Comparison of ENCODE assay signal across 9 mouse cellular contexts in genomic region chr5:16869309-16869915, GRCm38 (mm10).
DNase-seq lines count a peak whose midpoint lies in the region; ATAC-seq and TF ChIP-seq lines count a peak whose summit lies in the region.
"Had no signal": no experiment of that assay in that cellular context is flagged by ENCODE, and none has a peak within 500 bp of the region (broad histone marks: within the 10 kb centered on the region; RNA-seq: fewer than 3 reads in every experiment).

No protein-coding gene starts in this region.

- H3K27me3 ChIP-seq in forebrain, embryonic 11.5 days (ENCODE audit: control insufficient read depth, insufficient read depth, low read length), result no peaks in the 10 kb centered on the region
- no peaks in the 10 kb centered on the region for H3K27me3 ChIP-seq in intestine, postnatal 0 days (replicated peaks; ENCODE audit: control insufficient read depth, insufficient read depth, low read length)
- H3K27me3 ChIP-seq: heart, embryonic 13.5 days had no signal

- no peak overlapping the region for H3K27ac ChIP-seq in forebrain, embryonic 11.5 days (ENCODE audit: low read depth, low read length)
- H3K27ac ChIP-seq in intestine, postnatal 0 days (ENCODE audit: low read depth, low read length), result no peak overlapping the region
- H3K27ac ChIP-seq: heart, embryonic 13.5 days had no signal

- H3K9me3 ChIP-seq in forebrain, embryonic 11.5 days (ENCODE audit: control insufficient read depth, low read length), result no peaks in the 10 kb centered on the region
- no peaks in the 10 kb centered on the region for H3K9me3 ChIP-seq in intestine, postnatal 0 days (ENCODE audit: control insufficient read depth)
- H3K9me3 ChIP-seq: heart, embryonic 13.5 days had no signal

- H3K36me3 ChIP-seq in forebrain, embryonic 11.5 days (ENCODE audit: control insufficient read depth, insufficient read depth, low read length), result no peaks in the 10 kb centered on the region
- no peaks in the 10 kb centered on the region for H3K36me3 ChIP-seq in intestine, postnatal 0 days (ENCODE audit: control insufficient read depth, insufficient read depth)
- H3K36me3 ChIP-seq: heart, embryonic 13.5 days had no signal

- no peak overlapping the region for H3K4me2 ChIP-seq in forebrain, embryonic 11.5 days (ENCODE audit: low read depth, low read length, severe bottlenecking)
- no peak overlapping the region for H3K4me2 ChIP-seq in intestine, postnatal 0 days (replicated peaks; ENCODE audit: low read depth)
- H3K4me2 ChIP-seq: heart, embryonic 13.5 days had no signal

- peak; percentile 77 for ATAC-seq in forebrain, embryonic 11.5 days (replicated peaks; ENCODE audit: low FRiP score)
- ATAC-seq in intestine, postnatal 0 days, result no peak
- no peak for ATAC-seq in erythroblast, adult 5-6 weeks (replicated peaks; ENCODE audit: low FRiP score, poor library complexity, severe bottlenecking)

- 66% methylated on average over 2 of the region's 2 CpGs for WGBS in forebrain, embryonic 11.5 days
- WGBS in intestine, postnatal 0 days, result 50% methylated on average over 2 of the region's 2 CpGs

- peak; percentile 4 for DNase-seq in thymus, postnatal 0 days (ENCODE audit: low spot score)
- DNase-seq in thymus, postnatal 36 days, result no peak
- DNase-seq in adrenal gland, postnatal 25 days, result peak; percentile 31
- peak; percentile 54 for DNase-seq in forebrain, embryonic 11.5 days (ENCODE audit: low spot score)
- DNase-seq in left cerebral cortex, postnatal 4 days, result peak; percentile 49
- peak; percentile 34 for DNase-seq in neural tube, embryonic 10.5 days (ENCODE audit: extremely low spot score, low spot score)

- intact Hi-C loops in left cerebral cortex, postnatal 4 days (cut with DNase I), result loop anchor here (2.0 to 10.0 kb wide), 2 partner anchors 559 to 1025 kb away; no protein-coding TSS in a partner anchor

- H3K4me3 ChIP-seq in forebrain, embryonic 11.5 days (ENCODE audit: low read depth, low read length), result no peak overlapping the region
- H3K4me3 ChIP-seq in intestine, postnatal 0 days (ENCODE audit: low read depth, low read length), result no peak overlapping the region
- H3K4me3 ChIP-seq: heart, embryonic 13.5 days had no signal

- peak; percentile 80 for TF ChIP-seq CTCF in intestine, postnatal 0 days (IDR thresholded peaks at IDR 0.05; ENCODE audit: low read depth)

- no peaks in the 10 kb centered on the region for H3K4me1 ChIP-seq in forebrain, embryonic 11.5 days (replicated peaks; ENCODE audit: control insufficient read depth, insufficient read depth, low read length)
- H3K4me1 ChIP-seq in intestine, postnatal 0 days (replicated peaks; ENCODE audit: control insufficient read depth, insufficient read depth, low read length), result no peaks in the 10 kb centered on the region
- H3K4me1 ChIP-seq: heart, embryonic 13.5 days had no signal

- H3K9ac ChIP-seq in forebrain, embryonic 11.5 days (ENCODE audit: low read length), result no peak overlapping the region
- H3K9ac ChIP-seq in intestine, postnatal 0 days (ENCODE audit: low read depth, low read length), result no peak overlapping the region
- H3K9ac ChIP-seq: heart, embryonic 13.5 days had no signal

Comparison
In these comparisons a context has a peak if more than half of its experiments do, and no peak if none do; other contexts are left out.
1. DNase-seq: peak in thymus, postnatal 0 days (single experiment), adrenal gland, postnatal 25 days (single experiment), forebrain, embryonic 11.5 days (single experiment), left cerebral cortex, postnatal 4 days (single experiment) and neural tube, embryonic 10.5 days (single experiment); none in thymus, postnatal 36 days (0 of 2).